Mouse (Mus musculus) neutrophil, adult 5-6 weeks (primary cell): Measurements from ENCODE around the gene Gm5415. TPM values are rescaled to one million over a fixed set of nuclear protein-coding genes. Genes with fewer than 3 reads are reported as not detected.
"Not testable (repeated sequence)": the region's sequence is repeated elsewhere in the genome, so short reads cannot be mapped to it uniquely, and the experiment has no call there.

Experiments used
- ATAC-seq: fragments of 151-379, 151-347 bp; 2 replicates; pipeline ENCODE4 v1.8.0; 2017; ENCODE audit warnings: mild to moderate bottlenecking, moderate TSS enrichment; ENCODE audit not compliant: insufficient number of reproducible peaks, poor library complexity, low FRiP score, severe bottlenecking; ENCODE audit errors: extremely low read depth
- total RNA-seq: library from RNA; stranded (forward); fragments of 200-1000 nt; gene quantifications from 2 replicates; pipeline ENCODE4 v1.2.3, GENCODE M21; 2017

The Gm5415 gene
- total RNA-seq: 0.23 TPM in 1 of 2 replicates, not detected in the other

- ATAC-seq: not testable (repeated sequence)
Observed at GRCm38 (mm10) chr1:32547194-32547593, at the start of gene Gm5415. Gene Gm5415 (minus strand): TSS chr1:32547294.

DNA sequence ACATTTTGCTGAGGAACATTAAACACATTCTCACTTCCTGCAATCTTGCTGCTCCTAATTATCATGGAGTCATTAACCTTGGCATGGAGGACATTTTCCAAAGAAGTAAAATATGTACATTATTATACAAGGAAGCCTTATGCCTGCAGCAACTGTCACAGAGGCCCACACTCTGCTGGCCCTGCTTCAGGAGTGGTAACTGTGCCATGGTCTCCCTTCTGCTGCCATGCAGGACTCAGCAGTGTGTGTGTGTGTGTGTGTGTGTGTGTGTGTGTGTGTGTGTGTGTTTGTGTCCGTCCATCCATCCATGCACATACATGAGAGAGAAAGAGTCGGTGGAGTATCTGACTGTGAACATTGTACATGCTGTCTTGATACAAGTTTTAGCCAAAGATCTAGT, 21.8 kb upstream of the Gm5415 start:
- ATAC-seq: no peak

DNA sequence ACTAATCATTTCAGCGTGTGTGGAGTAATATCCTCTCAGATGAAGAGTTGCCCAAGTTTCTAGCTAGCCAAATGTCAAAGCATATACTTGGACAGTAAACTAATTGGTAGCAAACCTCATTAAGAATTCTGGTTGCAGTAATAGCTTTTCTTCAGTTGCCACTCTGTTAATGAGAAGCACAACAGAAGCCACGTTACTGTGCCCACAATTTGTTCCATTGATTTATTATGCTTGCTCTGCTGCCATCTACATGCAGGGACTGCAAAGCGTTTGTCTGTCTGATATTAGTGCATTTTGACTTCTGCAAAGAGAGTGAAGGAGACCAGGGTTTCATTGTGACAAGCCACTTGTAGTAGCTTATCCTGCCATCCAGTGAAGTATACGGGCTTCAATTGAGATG, 6.8 kb upstream of the Gm5415 start:
- no peak for ATAC-seq

DNA sequence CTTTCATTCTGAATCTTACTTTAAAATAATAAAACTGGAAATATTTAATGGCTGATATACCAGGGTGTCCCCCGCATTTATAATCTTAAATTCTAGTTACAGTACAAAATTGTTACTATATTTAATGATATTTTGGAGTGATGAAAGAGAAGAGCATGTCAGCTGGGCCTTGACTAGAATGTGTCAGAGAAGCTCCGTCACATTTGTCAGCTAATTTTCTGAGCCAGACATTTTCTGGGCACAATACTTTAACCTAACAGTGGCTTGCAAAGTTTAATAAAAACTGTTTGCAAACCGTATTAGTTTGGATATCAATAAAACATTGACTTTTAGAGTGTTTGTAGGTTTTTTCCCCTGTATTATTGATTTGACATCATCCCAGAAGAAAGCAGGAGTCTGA, 6.4 kb upstream of the Gm5415 start:
- ATAC-seq: no peak

DNA sequence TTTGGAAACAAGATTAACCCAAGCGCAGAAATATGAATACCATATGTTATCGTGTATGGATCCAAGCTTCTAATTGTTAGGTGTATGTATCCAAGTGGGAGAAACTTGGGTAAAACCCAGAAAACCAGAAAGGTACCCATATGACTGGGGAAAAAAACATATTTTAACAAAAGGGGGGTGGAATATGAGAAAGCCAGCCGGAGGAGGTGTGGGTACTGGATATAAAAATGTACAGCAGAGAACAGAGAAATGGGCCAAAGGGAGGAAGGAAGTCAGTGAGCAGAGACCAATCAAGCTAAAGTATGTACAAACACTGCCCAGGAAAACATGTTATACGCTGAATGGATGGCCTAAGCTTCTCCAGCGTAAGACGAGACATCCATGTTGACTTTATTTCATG, 43.7 kb downstream of the Gm5415 start:
- ATAC-seq: no peak
